Mouse (Mus musculus) G1E (cell line): ENCODE measurements around the gene Tspyl4.

ENCODE experiments used
- CTCF ChIP-seq: IDR thresholded peaks from 2 replicates; pipeline ENCODE4 v1.5.1; 2012; ENCODE audit warnings: low read depth, low read length, inconsistent platforms, mixed read lengths
- GATA1 ChIP-seq: IDR thresholded peaks from 2 replicates; pipeline ENCODE4 v1.6.1; 2012; ENCODE audit warnings: borderline replicate concordance, low read length, inconsistent platforms, mixed read lengths
- GATA2 ChIP-seq: IDR thresholded peaks from 2 replicates; pipeline ENCODE4 v1.6.1; 2012; ENCODE audit warnings: low read depth, low read length, inconsistent platforms, borderline replicate concordance
- TAL1 ChIP-seq: conservative IDR thresholded peaks from 2 replicates; pipeline ENCODE4 v1.6.1; 2012; ENCODE audit warnings: low read depth, low read length, inconsistent platforms, mixed read lengths

- TF ChIP-seq CTCF = no peak
- no peak for TF ChIP-seq GATA1
- TF ChIP-seq TAL1 = no peak
- no peak for TF ChIP-seq GATA2
Observed at GRCm38 (mm10) chr10:34328310-34328709, 31.1 kb downstream of the Tspyl4 start.
